Mouse (Mus musculus) kidney, embryonic 16.5 days (tissue): ENCODE measurements around the gene Fgd2. TPM values are rescaled to one million over a fixed set of nuclear protein-coding genes. Genes with fewer than 3 reads are reported as not detected.

Source experiments
- ATAC-seq: fragments of 200-750 bp; cut with Nextera tagmentation; 2 replicates; pipeline ENCODE4 v1.8.0; 2017; ENCODE audit warnings: moderate TSS enrichment; ENCODE audit not compliant: low FRiP score, low TSS enrichment
- H3K27ac ChIP-seq: fragments of 300-500 bp; sonication (generic); 2 replicates; pipeline ENCODE4 v1.5.1; 2014; ENCODE audit warnings: low read length
- H3K27me3 ChIP-seq: fragments of 300-500 bp; sonication (generic); 2 replicates; pipeline ENCODE4 v1.6.1; 2014; ENCODE audit warnings: low read length, control low read depth, mixed read lengths; ENCODE audit not compliant: insufficient read depth
- H3K36me3 ChIP-seq: fragments of 300-500 bp; sonication (generic); 2 replicates; pipeline ENCODE4 v1.6.1; 2014; ENCODE audit warnings: low read length, control low read depth, mixed read lengths; ENCODE audit not compliant: insufficient read depth
- H3K4me1 ChIP-seq: fragments of 300-500 bp; sonication (generic); 2 replicates; pipeline ENCODE4 v1.6.1; 2014; ENCODE audit warnings: low read length, control low read depth, mixed read lengths; ENCODE audit not compliant: insufficient read depth
- H3K4me2 ChIP-seq: fragments of 300-500 bp; sonication (generic); replicated peaks from 2 replicates; pipeline ENCODE4 v1.6.1; 2014; ENCODE audit warnings: low read depth, low read length
- H3K4me3 ChIP-seq: fragments of 300-500 bp; sonication (generic); 2 replicates; pipeline ENCODE4 v1.5.1; 2014; ENCODE audit warnings: mild to moderate bottlenecking, low read length
- H3K9ac ChIP-seq: fragments of 300-500 bp; sonication (generic); replicated peaks from 2 replicates; pipeline ENCODE4 v1.6.1; 2014; ENCODE audit warnings: low read length
- H3K9me3 ChIP-seq: fragments of 300-500 bp; sonication (generic); 2 replicates; pipeline ENCODE4 v1.6.1; 2016; ENCODE audit warnings: low read length, control low read depth
- WGBS: fragments of 180-500 bp; shearing (Covaris S2); extraction: QIAGEN DNeasy Blood & Tissue Kit; methylation state at CpG from one replicate; pipeline ENCODE4 v1.1.7; 2014; 5-methylcytosine and 5-hydroxymethylcytosine counted together
- polyA plus RNA-seq: library from polyadenylated mRNA; unstranded; fragments of >200 nt; fragmentation: Nextera tagmentation; extraction: Ambion mirVana; gene quantifications from 2 replicates; pipeline ENCODE4 v1.2.1, GENCODE M21; 2015

Gene Fgd2
- polyA plus RNA-seq, 1 experiment from 2014 or later, result 14.4 TPM

DNA sequence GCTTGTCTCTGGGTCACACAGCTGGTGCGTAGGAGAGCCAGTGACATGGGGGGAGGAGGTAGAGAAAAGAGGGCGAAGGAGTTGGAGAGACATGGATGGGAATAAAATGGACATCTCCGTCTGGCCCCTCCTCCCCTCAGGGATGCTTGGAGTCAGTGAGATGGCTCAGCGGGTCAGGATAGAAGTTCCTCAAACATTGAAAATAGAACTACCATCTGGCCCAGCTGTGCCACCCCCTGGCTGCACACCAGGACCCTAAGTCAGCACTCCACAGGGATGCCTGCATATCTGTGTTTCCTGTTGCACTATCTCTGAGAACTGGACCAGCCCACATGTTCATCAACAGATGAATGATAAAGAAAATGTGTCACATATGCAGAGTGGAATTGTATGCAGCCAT, 19.5 kb downstream of the Fgd2 start:
- no peak for ATAC-seq
- no peak overlapping the region for H3K4me3 ChIP-seq
- WGBS, result 69% methylated on average over 4 of the region's 4 CpGs

DNA sequence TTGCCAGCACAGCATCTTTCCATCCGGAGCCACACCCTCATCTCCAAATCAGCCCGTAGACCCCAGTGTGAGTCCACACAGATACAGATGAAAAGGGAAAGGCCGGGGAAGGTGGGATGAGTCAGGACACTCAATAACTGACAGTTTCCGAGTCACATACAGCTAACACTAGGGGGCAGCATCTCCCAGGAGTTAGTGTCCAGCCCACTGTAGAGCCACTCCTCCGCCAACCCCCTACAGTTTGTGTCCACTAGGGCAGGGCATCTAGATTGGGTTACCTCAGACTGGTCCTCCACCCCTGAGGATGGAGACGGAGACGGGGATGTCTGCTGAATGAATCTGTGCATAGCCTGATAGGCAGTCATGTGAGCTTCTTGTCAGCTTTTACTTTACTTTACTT, 20.8 kb downstream of the Fgd2 start:
- ATAC-seq, result peak; percentile 87
- Histone ChIP-seq H3K4me2 (no peak overlapping the region), H3K9ac (no peak overlapping the region), H3K4me1 (no peaks in the 10 kb centered on the region), H3K27me3 (no peaks in the 10 kb centered on the region), H3K36me3 (no peaks in the 10 kb centered on the region), H3K9me3 (no peaks in the 10 kb centered on the region), H3K4me3 (no peak overlapping the region), H3K27ac (no peak overlapping the region)
- WGBS, result 19% methylated on average over 7 of the region's 7 CpGs

More for the DNA sequence above, 19.5 kb downstream of the Fgd2 start:
- Histone ChIP-seq H3K27me3 (no peaks in the 10 kb centered on the region), H3K4me1 (no peaks in the 10 kb centered on the region), H3K4me2 (no peak overlapping the region), H3K9me3 (no peaks in the 10 kb centered on the region), H3K9ac (no peak overlapping the region), H3K36me3 (no peaks in the 10 kb centered on the region), H3K27ac (no peak overlapping the region)

DNA sequence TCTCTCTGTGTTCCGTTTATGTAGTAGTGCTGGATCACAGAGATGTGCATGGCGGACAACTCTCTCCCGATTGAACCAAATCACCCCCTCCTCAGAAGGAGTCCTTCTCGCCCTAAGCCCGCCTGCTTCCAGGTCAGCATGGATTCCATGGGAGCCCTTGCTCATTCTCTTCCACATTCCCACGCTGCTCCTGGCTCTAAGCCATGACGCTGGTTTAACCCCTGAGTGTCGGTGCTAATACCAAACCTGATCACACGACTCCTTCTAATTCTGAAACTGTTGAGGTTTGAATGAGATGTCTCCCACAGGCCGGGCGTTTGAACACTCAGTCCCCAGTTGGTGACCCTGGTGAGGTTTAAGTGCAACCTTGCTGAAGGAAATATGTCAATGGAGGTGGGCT, 21.7 kb downstream of the Fgd2 start:
- Histone ChIP-seq H3K9me3 (no peaks in the 10 kb centered on the region), H3K9ac (no peak overlapping the region), H3K4me3 (no peak overlapping the region), H3K36me3 (no peaks in the 10 kb centered on the region), H3K4me2 (no peak overlapping the region), H3K4me1 (no peaks in the 10 kb centered on the region), H3K27ac (no peak overlapping the region), H3K27me3 (no peaks in the 10 kb centered on the region)
- no peak for ATAC-seq
- WGBS, result 61% methylated on average over 11 of the region's 11 CpGs

DNA sequence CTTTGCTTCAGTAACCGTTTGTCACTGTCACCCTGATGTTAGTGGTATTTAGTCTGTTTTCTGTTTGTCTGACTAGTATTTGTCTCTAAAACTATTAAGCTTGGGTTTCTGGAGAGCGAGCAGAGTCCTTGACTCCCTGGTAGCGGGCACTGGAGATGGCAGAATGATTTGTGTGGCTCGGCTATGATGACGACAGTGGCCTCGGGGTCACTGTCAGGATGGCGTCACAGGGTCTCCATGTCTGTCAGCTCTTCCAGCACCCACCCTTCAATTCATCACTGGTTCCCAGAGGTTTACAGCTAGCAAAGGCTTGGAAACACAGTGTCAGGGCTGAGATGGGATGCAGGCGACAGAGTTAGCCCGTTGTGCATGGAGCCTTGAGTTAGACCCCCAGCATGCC, 23.2 kb downstream of the Fgd2 start:
- no peaks in the 10 kb centered on the region for H3K9me3 ChIP-seq
- 51% methylated on average over 9 of the region's 9 CpGs for WGBS
- no peaks in the 10 kb centered on the region for H3K36me3 ChIP-seq
- H3K27me3 ChIP-seq, result no peaks in the 10 kb centered on the region
- H3K9ac ChIP-seq, result no peak overlapping the region
- H3K27ac ChIP-seq, result no peak overlapping the region
- no peak overlapping the region for H3K4me2 ChIP-seq
- H3K4me3 ChIP-seq, result no peak overlapping the region
- no peak for ATAC-seq
- H3K4me1 ChIP-seq, result no peaks in the 10 kb centered on the region

DNA sequence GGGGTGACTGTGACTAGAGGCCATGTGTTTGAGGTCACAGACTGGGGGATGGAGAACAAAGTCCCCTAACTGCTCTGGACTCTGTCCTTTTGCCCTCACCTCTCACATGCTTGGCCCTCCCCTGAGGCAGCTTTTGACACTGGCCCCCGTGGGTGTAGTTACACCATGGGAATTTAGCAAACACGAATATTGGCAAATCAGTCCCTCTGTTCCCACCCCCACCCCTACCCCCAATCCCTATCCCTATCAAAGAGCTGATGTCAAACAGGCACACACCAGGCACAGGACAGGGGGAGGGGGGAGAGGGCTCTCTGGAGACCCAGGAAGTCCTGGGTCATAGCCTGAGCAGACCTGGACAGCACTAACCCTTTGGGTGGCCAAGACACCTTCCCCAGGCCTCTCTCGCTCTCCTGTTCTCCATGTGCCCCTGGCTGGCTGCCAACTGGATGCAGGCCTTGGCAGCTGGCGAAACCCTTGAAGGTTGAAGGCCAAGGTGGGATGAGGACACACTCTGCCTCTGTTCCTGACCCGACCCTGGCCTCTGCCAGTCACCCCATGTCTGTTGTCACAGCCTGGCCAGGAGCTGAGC, 24.2 kb downstream of the Fgd2 start:
- no peaks in the 10 kb centered on the region for H3K9me3 ChIP-seq
- H3K36me3 ChIP-seq, result no peaks in the 10 kb centered on the region
- no peak overlapping the region for H3K4me3 ChIP-seq
- H3K27me3 ChIP-seq, result no peaks in the 10 kb centered on the region
- 53% methylated on average over 5 of the region's 5 CpGs for WGBS
- H3K4me1 ChIP-seq, result no peaks in the 10 kb centered on the region
- no peak; the same call in 1 of the 2 replicates for ATAC-seq
- H3K4me2 ChIP-seq, result no peak overlapping the region
- H3K9ac ChIP-seq, result no peak overlapping the region
- no peak overlapping the region for H3K27ac ChIP-seq

DNA sequence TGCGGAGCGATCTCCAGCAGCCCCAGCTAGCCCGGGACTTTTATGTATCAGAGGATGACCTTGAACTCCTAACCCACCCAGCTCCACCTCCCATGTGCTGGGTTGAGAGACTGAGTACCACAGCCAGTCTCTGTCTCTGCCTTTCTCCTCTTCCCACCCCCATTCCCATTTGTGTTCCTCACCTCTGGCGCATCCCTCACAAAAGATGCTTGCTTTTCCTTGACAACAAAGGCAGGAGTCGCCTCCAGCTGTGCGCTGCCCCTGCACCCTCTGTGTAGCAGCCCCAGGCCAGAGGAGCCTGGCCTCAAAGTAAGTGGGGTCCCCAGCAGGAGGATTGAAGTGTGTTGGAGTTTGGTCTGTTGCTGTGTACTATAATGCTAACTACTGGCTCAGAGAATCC, 25.0 kb downstream of the Fgd2 start:
- H3K4me2 ChIP-seq, result no peak overlapping the region
- H3K27me3 ChIP-seq, result no peaks in the 10 kb centered on the region
- no peak overlapping the region for H3K27ac ChIP-seq
- WGBS, result 66% methylated on average over 6 of the region's 6 CpGs
- H3K9me3 ChIP-seq, result no peaks in the 10 kb centered on the region
- no peaks in the 10 kb centered on the region for H3K36me3 ChIP-seq
- no peak for ATAC-seq
- H3K4me1 ChIP-seq, result no peaks in the 10 kb centered on the region
- H3K4me3 ChIP-seq, result no peak overlapping the region
- no peak overlapping the region for H3K9ac ChIP-seq

DNA sequence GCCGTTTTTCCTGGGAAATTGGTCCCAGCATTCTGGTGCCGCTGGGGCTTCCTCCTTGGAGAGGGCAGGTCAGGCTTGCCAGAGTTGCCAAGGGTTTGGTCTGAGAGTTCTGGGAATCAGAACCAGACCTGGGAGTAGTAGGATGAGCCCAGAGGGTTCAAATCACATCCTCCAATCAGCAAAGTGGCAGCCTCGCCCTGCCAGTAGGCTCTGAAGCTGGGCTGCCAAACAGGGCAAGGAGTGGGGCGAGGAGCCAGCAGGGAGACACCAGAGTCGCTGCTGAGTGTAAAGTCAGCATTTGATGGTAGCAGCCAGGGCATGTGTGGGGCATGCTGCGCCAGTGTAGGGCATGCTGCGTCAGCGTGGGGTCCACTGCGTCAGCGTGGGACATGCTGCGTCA, 28.3 kb downstream of the Fgd2 start:
- ATAC-seq, result no peak
- Histone ChIP-seq H3K27ac (no peak overlapping the region), H3K27me3 (no peaks in the 10 kb centered on the region), H3K9me3 (no peaks in the 10 kb centered on the region), H3K36me3 (no peaks in the 10 kb centered on the region), H3K4me2 (no peak overlapping the region), H3K4me3 (no peak overlapping the region), H3K4me1 (no peaks in the 10 kb centered on the region), H3K9ac (no peak overlapping the region)
- 89% methylated on average over 11 of the region's 11 CpGs for WGBS

DNA sequence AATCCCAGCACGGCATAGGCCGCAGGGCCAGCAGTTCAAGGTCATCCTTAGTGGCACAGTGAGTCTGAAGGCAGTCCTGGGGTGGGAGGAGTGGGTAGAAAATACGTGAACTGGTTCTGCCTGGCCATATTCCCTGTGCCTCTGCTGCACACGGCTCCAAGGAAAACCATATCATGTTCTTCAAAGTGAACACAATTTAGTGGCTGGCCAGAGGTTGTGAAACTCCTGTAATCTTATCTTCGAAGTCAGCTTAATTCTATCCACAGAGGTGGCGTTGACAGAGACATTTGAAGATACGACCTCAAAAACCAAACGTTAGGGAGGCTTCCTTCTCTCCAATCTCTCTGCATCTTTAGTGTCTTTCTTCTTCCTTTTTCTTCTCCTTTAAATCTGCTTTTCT, 30.6 kb downstream of the Fgd2 start:
- Histone ChIP-seq H3K9ac (no peak overlapping the region), H3K27me3 (no peaks in the 10 kb centered on the region), H3K4me3 (no peak overlapping the region), H3K27ac (no peak overlapping the region), H3K4me1 (no peaks in the 10 kb centered on the region), H3K4me2 (no peak overlapping the region), H3K9me3 (no peaks in the 10 kb centered on the region), H3K36me3 (no peaks in the 10 kb centered on the region)
- no peak for ATAC-seq
- 55% methylated on average over 8 of the region's 8 CpGs for WGBS

DNA sequence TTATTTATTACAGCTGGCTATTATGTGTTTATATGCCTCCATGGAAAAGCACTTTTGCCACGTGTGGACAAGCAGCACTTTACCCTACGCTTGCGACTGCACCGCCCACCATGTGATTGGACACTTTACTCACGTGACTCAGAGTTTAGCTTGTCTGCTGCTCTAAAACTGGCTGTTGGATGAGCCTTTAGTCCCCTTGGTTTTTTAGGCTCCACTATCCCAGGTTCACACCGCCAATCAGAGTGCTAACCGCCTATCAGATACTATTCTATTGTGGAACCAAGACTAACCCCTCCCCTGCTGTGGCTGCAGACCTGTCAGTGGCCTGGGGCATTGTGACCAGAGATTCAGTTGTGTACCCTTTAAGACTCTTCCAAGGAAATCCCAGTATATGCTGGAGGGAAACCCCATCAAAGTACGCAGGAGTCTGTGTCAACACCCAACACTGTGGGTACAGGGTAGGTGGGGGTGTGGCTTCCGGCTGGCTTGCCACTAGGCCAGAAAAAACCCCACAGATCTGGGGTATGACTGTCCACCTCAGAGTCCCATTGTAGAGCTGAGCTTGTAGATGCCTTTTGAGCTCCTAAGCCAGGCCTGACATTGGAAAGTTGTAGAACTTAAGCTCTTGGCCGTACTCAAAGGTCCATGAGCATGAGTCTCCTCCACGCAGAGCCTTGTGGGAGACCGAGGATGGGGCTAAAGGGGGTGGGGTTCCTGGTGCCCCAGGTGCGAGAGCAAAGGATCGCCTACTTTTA, 32.8 kb downstream of the Fgd2 start:
- no peak overlapping the region for H3K4me2 ChIP-seq
- no peaks in the 10 kb centered on the region for H3K9me3 ChIP-seq
- H3K9ac ChIP-seq, result no peak overlapping the region
- H3K4me3 ChIP-seq, result no peak overlapping the region
- no peaks in the 10 kb centered on the region for H3K27me3 ChIP-seq
- no peaks in the 10 kb centered on the region for H3K36me3 ChIP-seq
- no peak overlapping the region for H3K27ac ChIP-seq
- 73% methylated on average over 14 of the region's 14 CpGs for WGBS
- ATAC-seq, result no peak
- H3K4me1 ChIP-seq, result peaks cover 13% of the 10 kb centered on the region

DNA sequence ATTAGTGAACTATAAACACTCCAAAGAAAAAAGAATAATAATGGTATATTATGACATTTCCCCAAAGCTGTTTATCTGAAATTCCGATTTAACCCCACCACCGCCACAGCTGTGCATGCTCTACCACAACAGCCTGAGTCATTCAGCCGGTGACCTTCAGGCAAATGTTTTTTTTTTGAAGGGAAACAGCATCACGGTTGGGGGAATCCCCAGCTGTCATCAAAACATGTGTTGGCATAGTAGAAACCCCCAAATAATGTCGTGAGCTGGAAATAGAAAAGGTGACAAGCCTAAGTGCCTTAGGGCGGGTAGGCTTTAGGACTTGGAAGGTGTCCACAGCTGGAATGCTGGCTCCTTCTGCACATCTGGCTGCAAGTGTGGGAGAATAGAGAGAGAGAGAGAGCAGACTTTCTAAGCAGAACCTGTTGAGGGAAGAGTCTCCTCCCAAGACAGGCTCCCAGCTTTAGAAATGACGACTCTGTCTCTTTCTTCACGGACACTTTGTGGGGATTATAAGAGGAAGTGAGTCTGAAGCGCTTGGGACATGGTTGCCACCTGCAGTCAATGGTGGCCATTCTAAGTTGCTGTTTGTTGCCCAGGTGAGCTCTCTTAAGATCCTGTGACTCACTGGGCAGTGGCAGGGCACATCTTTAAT, 33.5 kb downstream of the Fgd2 start:
- H3K27ac ChIP-seq, result no peak overlapping the region
- 52% methylated on average over 9 of the region's 9 CpGs for WGBS

More for the DNA sequence above, 33.5 kb downstream of the Fgd2 start:
- H3K9me3 ChIP-seq, result no peaks in the 10 kb centered on the region
- no peak for ATAC-seq
- H3K4me1 ChIP-seq, result peaks cover 21% of the 10 kb centered on the region
- H3K27me3 ChIP-seq, result no peaks in the 10 kb centered on the region
- H3K36me3 ChIP-seq, result no peaks in the 10 kb centered on the region
- H3K4me3 ChIP-seq, result no peak overlapping the region
- H3K4me2 ChIP-seq, result no peak overlapping the region
- H3K9ac ChIP-seq, result no peak overlapping the region
